Mouse (Mus musculus) liver, adult 2 months (tissue): ENCODE measurements at regions not wholly inside any gene's neighbourhood (a gene's known extent, or its start where the extent isn't known, plus 50 kb on each side); places are given as distances from the start of the nearest gene placed in this dataset.
"Not testable (repeated sequence)": the region's sequence is repeated elsewhere in the genome, so short reads cannot be mapped to it uniquely, and the experiment has no call there.

ENCODE experiments used
- DNase-seq: peaks from one replicate; pipeline ENCODE4 v3.0.0-alpha.2; 2011; ENCODE audit warnings: low read depth, low spot score; ENCODE audit errors: extremely low read depth
- H3K27ac ChIP-seq: fragments of 200-500 bp; replicated peaks from 2 replicates; pipeline ENCODE4 v1.5.1; 2012; ENCODE audit warnings: low read depth, mild to moderate bottlenecking, control low read depth, inconsistent platforms, low read length; ENCODE audit not compliant: insufficient read depth
- H3K27me3 ChIP-seq: fragments of 200-500 bp; 2 replicates; pipeline ENCODE4 v1.6.1; 2012; ENCODE audit warnings: mild to moderate bottlenecking, moderate library complexity, low read length, inconsistent platforms; ENCODE audit not compliant: control insufficient read depth, insufficient read depth
- H3K36me3 ChIP-seq: fragments of 200-500 bp; 2 replicates; pipeline ENCODE4 v1.6.1; 2012; ENCODE audit warnings: low read length, inconsistent platforms; ENCODE audit not compliant: control insufficient read depth, insufficient read depth
- H3K4me1 ChIP-seq: fragments of 200-500 bp; 2 replicates; pipeline ENCODE4 v1.6.1; 2011; ENCODE audit warnings: low read length; ENCODE audit not compliant: control insufficient read depth, insufficient read depth
- H3K4me3 ChIP-seq: fragments of 200-500 bp; 2 replicates; pipeline ENCODE4 v1.5.1; 2011; ENCODE audit warnings: low read depth, mild to moderate bottlenecking, control low read depth, low read length, moderate library complexity; ENCODE audit not compliant: insufficient read depth
- H3K79me2 ChIP-seq: fragments of 200-500 bp; 2 replicates; pipeline ENCODE4 v1.6.1; 2012; ENCODE audit warnings: inconsistent platforms, mild to moderate bottlenecking, low read length, moderate library complexity; ENCODE audit not compliant: control insufficient read depth, insufficient read depth
- H3K9ac ChIP-seq: fragments of 200-500 bp; 2 replicates; pipeline ENCODE4 v1.6.1; 2012; ENCODE audit warnings: low read depth, mild to moderate bottlenecking, control low read depth, inconsistent platforms, low read length
- CTCF ChIP-seq: fragments of 200-500 bp; IDR thresholded peaks from 2 replicates; pipeline ENCODE4 v1.5.1; 2011; ENCODE audit warnings: low read depth, low read length, control low read depth
- POLR2A ChIP-seq: fragments of 200-500 bp; IDR thresholded peaks from 2 replicates; pipeline ENCODE4 v1.6.1; 2011; ENCODE audit warnings: low read length, control low read depth; ENCODE audit not compliant: insufficient read depth; ENCODE audit errors: extremely low read depth
- WGBS: fragments of 180-500 bp; shearing (Covaris S2); methylation state at CpG from one replicate; pipeline ENCODE4 v1.1.7; 2018; 5-methylcytosine and 5-hydroxymethylcytosine counted together

DNA sequence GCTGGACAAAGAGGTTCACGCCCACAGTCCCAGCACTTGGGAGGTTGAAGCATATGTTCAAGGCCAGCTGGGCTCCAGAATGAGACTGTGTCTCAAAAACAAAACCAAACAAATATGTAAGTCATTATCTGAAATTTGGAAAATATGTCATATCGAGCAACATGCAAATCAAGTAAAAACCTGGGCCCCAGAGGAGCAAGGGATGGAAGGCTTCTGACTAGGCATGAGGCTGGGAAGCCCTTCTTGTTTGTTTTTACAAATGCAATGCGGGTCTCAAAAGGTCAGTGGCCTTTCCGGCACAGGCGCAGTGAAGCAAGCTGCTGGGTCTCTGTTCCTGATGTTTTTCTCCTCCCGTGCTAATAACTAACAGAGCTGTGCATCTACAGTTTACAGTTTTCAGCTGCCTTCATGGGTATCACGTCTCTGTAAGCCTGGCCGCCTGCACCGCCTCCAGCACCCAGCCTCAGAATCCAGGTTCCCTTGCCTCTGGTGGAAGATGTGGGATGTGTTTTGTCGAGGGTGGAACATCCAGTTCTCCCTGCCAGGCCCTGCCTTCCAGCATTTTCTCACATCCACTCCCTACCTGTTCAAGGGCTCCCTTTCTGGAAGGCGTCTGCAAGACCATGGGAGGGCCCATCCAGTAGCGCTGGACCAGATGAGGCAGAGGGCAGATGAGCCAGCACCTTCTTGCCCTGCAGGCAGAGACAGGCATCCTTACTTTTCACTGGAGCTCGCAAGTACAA, 93.5 kb upstream of the Sipa1l1 start:
- no peak for TF ChIP-seq POLR2A
- no peak for TF ChIP-seq CTCF
- Histone ChIP-seq H3K4me1 (peaks cover 4% of the 10 kb centered on the region; the same call in 1 of the 2 replicates), H3K27ac (no peak overlapping the region), H3K79me2 (no peaks in the 10 kb centered on the region), H3K4me3 (no peak overlapping the region), H3K9ac (no peak overlapping the region), H3K27me3 (no peaks in the 10 kb centered on the region), H3K36me3 (no peaks in the 10 kb centered on the region)
- 71% methylated on average over 13 of the region's 13 CpGs for WGBS
- no peak for DNase-seq

GRCm38 (mm10) chr12:82076766-82077165, 92.4 kb upstream of the Sipa1l1 start:
- no peak overlapping the region for H3K4me3 ChIP-seq
- H3K27me3 ChIP-seq: no peaks in the 10 kb centered on the region
- WGBS: 91% methylated on average over 8 of the region's 8 CpGs
- no peak for TF ChIP-seq POLR2A
- no peak for TF ChIP-seq CTCF
- H3K9ac ChIP-seq: no peak overlapping the region
- H3K27ac ChIP-seq: no peak overlapping the region
- H3K36me3 ChIP-seq: no peaks in the 10 kb centered on the region
- H3K79me2 ChIP-seq: no peaks in the 10 kb centered on the region
- peaks cover 4% of the 10 kb centered on the region; the same call in 1 of the 2 replicates for H3K4me1 ChIP-seq
- no peak for DNase-seq

- 91% methylated on average over 5 of the region's 5 CpGs for WGBS
These were observed 91.2 kb upstream of the Sipa1l1 start for GRCm38 (mm10) chr12:82077945-82078344.

DNA sequence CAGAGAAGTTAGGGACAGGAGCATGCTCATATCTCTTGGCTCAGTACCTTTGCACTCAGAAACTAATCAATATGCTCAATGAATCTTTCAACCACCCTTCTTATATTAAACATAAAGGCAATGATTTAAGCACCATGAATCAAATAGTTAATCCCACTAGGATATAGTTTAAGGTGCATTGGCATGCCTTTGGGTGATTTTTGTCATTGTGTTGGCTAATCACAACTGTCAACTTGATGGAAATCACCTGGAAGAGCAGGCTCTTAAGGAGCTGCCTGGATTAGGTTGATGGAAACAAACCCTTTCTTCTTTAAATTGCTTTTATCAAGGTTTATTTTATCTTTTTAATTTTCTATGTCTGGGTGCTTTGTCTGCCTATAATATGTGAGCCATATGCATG, 90.4 kb upstream of the Sipa1l1 start:
- H3K4me3 ChIP-seq: no peak overlapping the region
- TF ChIP-seq CTCF (no peak), POLR2A (no peak)
- H3K27me3 ChIP-seq: no peaks in the 10 kb centered on the region
- H3K36me3 ChIP-seq: no peaks in the 10 kb centered on the region
- H3K27ac ChIP-seq: no peak overlapping the region
- H3K4me1 ChIP-seq: peaks cover 4% of the 10 kb centered on the region; the same call in 1 of the 2 replicates
- H3K79me2 ChIP-seq: no peaks in the 10 kb centered on the region
- no peak overlapping the region for H3K9ac ChIP-seq
- no peak for DNase-seq

More at GRCm38 (mm10) chr12:82077945-82078344, 91.2 kb upstream of the Sipa1l1 start:
- no peaks in the 10 kb centered on the region for H3K79me2 ChIP-seq
- no peak overlapping the region for H3K27ac ChIP-seq
- H3K4me3 ChIP-seq: no peak overlapping the region
- no peak for DNase-seq
- H3K9ac ChIP-seq: no peak overlapping the region
- no peak for TF ChIP-seq CTCF
- TF ChIP-seq POLR2A: no peak
- H3K36me3 ChIP-seq: no peaks in the 10 kb centered on the region
- H3K4me1 ChIP-seq: peaks cover 4% of the 10 kb centered on the region; the same call in 1 of the 2 replicates
- no peaks in the 10 kb centered on the region for H3K27me3 ChIP-seq

DNA sequence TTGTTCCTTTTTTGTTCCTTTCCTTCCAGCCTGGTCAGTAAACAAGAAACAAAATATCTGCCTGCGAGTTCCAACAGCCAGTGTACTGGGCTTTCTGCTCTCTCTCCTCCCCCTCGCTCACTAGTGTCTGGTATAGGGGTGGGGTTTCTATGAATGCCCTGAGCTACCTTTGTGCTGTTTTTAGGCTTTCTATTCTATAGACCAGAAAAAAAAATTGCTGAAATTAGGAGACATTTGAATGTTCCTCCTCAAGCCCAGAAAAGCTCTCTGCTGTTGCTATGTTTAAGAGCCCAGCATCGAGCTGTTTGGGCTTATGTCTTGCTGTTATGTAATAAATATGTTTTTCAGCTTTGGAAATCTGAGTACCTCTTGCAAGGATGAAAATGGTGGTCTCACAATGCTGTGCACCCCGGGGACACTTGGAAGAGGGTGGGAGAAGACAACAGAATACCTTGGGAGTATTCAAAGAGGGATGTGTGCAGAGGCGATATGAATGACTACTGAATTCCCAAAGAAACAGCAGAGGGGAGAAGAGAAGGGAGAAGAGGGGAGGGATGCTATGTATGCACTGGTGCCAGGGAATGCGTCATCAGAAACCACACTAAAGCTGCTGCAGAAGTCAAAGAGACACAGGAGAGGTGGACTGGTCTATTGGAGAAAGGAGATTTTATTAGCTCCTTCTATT, 88.8 kb upstream of the Sipa1l1 start:
- H3K9ac ChIP-seq: no peak overlapping the region
- H3K4me1 ChIP-seq: peaks cover 6% of the 10 kb centered on the region
- no peaks in the 10 kb centered on the region for H3K27me3 ChIP-seq
- H3K4me3 ChIP-seq: no peak overlapping the region
- TF ChIP-seq CTCF (no peak), POLR2A (no peak)
- H3K79me2 ChIP-seq: no peaks in the 10 kb centered on the region
- WGBS: 83% methylated on average over 6 of the region's 6 CpGs
- H3K36me3 ChIP-seq: no peaks in the 10 kb centered on the region
- DNase-seq: no peak
- no peak overlapping the region for H3K27ac ChIP-seq

DNA sequence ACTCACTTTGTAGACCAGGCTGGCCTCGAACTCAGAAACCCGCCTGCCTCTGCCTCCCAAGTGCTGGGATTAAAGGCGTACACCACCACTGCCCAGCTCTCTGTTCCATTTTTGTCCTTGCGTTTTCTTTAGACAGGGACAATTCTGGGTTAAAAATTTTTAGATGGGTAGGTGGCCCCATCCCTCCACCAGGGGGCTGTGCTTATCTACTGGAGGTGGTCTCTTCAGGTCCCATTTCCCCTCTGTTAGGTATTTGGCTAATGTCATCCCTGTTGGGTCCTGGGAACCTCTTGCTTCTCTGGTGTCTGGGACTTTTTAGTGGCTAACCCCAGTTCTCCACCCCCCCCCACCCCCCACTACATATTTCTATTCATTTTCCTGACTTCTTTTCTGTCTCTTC, 86.5 kb upstream of the Sipa1l1 start:
- H3K4me3 ChIP-seq, H3K27me3 ChIP-seq, DNase-seq, H3K79me2 ChIP-seq, H3K9ac ChIP-seq, H3K27ac ChIP-seq, H3K4me1 ChIP-seq, H3K36me3 ChIP-seq: not testable (repeated sequence)
- 96% methylated on average over 4 of the region's 4 CpGs for WGBS
